Mouse (Mus musculus): ENCODE measurements at regions not wholly inside any gene's neighbourhood (a gene's known extent, or its start where the extent isn't known, plus 50 kb on each side); places are given as distances from the start of the nearest gene placed in this dataset.

DNA sequence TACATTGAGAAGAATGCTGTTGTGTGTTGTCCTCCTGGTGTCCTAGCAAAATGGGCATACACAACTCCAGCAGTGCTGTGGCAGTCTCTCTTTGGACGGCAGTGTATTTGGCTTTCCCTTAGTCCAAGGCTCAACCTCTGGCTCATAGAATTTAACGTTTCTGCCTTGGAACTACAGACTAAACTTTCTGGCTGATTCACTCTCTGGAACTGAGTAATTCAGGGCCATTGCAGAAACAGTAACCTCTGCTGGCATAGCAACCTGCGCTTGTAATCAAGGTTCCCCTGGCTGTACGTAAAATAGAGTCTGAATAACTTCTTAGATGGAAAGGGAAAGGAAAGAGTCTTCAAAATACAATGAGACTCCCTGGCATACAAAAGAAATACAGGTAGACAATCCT is 545.7 kb downstream of the Gsdmc2 start:
- TF ChIP-seq CTCF (IDR thresholded peaks at IDR 0.05; ENCODE audit: borderline replicate concordance, insufficient read depth, low read depth, low read length), result no peak
- TF ChIP-seq POLR2A (IDR thresholded peaks at IDR 0.05; ENCODE audit: borderline replicate concordance, insufficient read depth, low read length), result no peak

Data from cerebellum, adult 2 months (tissue).